Mouse (Mus musculus): ENCODE measurements around the gene Fbxo47.

Fbxo47 gene

GRCm38 (mm10) chr11:97830501-97830900, 53.5 kb downstream of the Fbxo47 start:
- no peak for DNase-seq (ENCODE audit: low spot score in 2 of 2)

DNA sequence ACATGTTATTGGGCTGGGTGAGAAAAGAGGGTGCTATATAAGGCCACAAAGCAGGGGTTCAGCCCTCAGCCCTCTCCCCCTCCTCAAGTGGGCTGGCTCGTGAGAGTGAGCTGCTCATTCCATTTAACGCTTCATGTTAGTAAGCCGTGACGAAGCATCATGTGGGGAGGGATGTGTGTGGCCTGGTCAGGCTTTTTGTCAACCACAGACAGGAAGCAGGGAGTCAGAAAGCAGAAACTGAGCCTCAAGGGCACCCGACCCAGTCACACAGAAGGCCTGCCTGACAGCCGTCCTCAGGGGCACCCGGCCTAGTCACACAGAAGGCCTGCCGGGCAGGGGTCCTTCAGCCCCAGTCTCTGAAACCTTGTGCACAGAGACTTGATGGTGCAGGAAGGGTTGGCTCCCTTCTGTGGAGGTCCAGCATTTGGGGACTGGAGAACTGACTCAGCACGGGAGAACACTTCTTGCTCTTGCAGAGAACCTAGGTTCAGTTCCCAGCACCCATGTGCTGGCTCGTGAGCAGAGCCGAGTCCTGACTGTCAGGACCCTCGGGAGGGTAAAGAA, 54.0 kb downstream of the Fbxo47 start:
- no peak for DNase-seq (ENCODE audit: low spot score in 2 of 2)

- no peak for DNase-seq (ENCODE audit: low spot score in 2 of 2)
These were observed 54.6 kb downstream of the Fbxo47 start for GRCm38 (mm10) chr11:97829365-97829764.

- no peak for DNase-seq (ENCODE audit: low spot score in 2 of 2)
These were observed 56.3 kb downstream of the Fbxo47 start for GRCm38 (mm10) chr11:97827654-97828053.

GRCm38 (mm10) chr11:97826414-97826813, 57.5 kb downstream of the Fbxo47 start:
- no peak for DNase-seq (ENCODE audit: low spot score in 2 of 2)

DNA sequence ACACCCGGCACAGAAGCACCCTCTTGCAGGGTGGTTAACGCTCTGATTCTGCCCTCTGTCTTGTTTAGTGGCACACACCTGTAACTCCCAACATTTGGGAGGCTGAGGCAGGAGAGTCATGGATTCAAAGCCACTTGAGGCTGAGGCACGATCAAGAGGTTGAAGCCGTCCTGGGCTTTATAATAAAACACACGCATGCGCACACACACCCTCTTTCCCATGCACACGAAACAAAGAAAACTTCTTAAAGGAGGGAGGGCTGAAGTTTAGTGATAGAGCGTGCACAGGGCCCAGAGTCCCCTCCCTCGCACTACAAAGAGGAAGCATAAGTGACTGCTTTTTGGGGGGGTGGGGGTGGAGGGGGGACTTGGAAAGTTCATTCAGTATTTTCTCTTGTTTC, 58.0 kb downstream of the Fbxo47 start:
- no peak for DNase-seq (ENCODE audit: low spot score in 2 of 2)

DNA sequence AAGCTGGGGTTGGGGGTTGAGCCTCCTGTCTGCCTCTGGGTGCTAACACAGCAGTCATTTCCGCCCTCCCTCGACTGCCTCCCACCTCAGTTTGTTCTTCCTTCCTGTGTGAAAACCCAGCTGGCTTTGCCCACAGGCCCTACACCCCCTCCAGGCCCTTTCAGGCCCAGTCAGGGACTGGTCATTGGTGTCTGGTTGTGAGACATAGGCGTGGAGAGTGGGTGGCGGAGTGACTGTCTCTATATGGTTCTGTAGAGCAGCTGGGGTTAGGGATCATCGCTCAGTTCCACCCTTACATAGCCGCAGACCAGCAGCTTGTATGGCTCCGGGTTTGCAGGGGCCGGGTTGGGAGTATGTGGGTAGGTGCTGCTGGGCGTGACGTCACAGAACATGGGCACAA, 58.7 kb downstream of the Fbxo47 start:
- no peak for DNase-seq (ENCODE audit: low spot score in 2 of 2)

DNA sequence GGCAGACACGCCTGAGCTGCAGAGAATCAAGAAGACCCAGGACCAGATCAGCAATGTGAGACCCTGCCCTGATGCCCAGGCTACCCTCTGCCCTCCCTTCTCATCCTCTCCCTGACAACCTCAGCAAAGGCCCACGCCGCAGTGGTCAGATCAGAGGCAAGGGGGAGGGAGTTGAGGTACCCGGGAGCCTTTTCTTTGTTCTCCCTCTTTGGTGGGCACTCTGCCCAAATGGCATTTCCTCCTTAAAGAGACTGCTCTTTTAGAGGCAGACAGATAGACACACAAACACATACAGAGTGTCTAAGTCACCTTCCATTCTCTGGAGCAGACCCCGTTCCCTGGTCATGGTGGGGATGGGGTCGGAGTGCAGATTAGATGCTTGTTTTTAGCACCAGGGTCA, 59.1 kb downstream of the Fbxo47 start:
- no peak for DNase-seq (ENCODE audit: low spot score in 2 of 2)

- DNase-seq (ENCODE audit: low spot score in 2 of 2): no peak
These were observed 59.8 kb downstream of the Fbxo47 start for GRCm38 (mm10) chr11:97824168-97824567.

DNA sequence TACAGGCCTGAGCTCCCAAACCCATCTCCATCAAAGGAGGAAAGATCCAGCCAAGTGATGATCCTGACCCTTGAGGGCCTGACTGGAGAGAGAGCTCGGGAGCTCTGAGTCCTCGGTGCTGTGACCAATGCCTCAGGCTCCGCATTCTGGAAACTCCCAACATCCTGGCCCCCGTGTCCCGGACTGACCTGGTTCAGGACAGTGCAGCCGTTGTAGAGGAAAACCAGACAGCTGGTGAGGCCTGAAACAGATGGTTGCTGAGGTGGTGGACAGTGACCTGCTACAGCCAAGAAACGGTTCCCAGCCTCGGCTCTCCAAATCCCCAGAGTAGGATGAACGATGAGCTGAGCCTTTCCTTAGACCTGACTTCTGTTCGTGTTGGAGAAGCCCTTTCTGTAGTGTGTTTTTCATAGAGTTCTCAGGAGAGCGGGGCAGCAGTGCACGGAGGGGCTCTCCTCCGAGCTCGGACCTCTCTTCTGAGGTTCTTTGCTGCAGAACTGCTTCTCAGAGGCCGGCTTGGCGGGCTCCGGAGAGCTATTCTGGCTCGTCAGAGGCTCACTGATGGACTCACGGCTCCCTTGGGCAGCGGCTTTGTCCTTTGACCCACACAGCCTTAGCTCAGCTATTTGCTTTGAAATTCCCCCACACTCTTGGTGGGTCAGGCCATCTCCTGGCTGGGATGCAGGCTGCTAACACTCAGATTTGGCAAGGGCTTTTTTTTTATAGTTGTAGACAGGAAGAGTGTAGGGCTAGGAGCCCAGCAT, 60.9 kb downstream of the Fbxo47 start:
- DNase-seq (ENCODE audit: low spot score in 2 of 2): no peak

- no peak for DNase-seq (ENCODE audit: low spot score in 2 of 2)
These were observed 62.4 kb downstream of the Fbxo47 start for GRCm38 (mm10) chr11:97821401-97822064.

GRCm38 (mm10) chr11:97820840-97821239, 63.1 kb downstream of the Fbxo47 start:
- DNase-seq (ENCODE audit: low spot score in 2 of 2): no peak

- no peak for DNase-seq (ENCODE audit: low spot score in 2 of 2)
These were observed 64.0 kb downstream of the Fbxo47 start for GRCm38 (mm10) chr11:97819923-97820322.

GRCm38 (mm10) chr11:97819102-97819501, 64.9 kb downstream of the Fbxo47 start:
- DNase-seq (ENCODE audit: low spot score in 2 of 2): no peak

GRCm38 (mm10) chr11:97818571-97818970, 65.4 kb downstream of the Fbxo47 start:
- DNase-seq (ENCODE audit: low spot score in 2 of 2): no peak

DNA sequence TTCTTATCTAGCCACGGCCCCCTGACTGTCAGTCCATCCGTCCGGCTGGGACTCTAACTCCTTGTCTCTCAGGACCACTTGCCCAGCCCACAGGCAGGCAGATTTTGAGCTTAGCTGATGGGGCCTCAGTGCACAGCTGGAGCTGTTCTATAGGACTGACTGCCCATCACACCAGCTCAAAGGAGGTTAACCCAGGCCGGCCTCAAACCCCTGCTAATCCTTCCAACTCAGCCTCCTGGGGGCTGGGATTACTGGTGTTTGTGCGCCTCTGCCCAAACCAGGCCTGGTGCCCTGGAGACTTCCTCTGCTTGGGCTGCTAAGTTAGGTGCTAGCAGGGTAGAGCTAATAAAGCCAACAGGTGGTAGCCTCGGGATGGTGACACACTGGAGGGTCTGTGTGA, 66.0 kb downstream of the Fbxo47 start:
- no peak for DNase-seq (ENCODE audit: low spot score in 2 of 2)

GRCm38 (mm10) chr11:97817379-97817778, 66.6 kb downstream of the Fbxo47 start:
- DNase-seq (ENCODE audit: low spot score in 2 of 2): no peak

DNA sequence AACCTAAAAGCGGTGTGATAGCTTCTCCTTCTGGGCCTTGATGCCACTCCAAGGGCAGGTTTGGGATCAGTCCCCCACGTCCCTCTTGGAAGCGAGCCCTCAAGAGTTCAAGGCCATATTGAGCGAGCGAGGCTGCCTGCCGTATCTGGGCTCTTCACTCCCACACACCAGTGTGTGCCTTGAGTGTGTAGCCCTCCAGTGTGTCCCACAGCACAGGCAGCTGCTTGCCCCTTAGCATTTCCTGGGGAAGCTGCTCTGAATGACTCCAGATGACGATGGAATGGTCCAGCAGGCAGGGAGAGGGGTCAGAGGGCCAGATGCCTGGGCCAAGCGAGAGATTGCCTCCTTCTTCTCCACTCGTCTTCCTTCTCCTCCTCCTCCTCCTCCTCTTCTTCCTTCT, 67.0 kb downstream of the Fbxo47 start:
- DNase-seq (ENCODE audit: low spot score in 2 of 2): no peak

GRCm38 (mm10) chr11:97816176-97816575, 67.8 kb downstream of the Fbxo47 start:
- DNase-seq (ENCODE audit: low spot score in 2 of 2): no peak

DNA sequence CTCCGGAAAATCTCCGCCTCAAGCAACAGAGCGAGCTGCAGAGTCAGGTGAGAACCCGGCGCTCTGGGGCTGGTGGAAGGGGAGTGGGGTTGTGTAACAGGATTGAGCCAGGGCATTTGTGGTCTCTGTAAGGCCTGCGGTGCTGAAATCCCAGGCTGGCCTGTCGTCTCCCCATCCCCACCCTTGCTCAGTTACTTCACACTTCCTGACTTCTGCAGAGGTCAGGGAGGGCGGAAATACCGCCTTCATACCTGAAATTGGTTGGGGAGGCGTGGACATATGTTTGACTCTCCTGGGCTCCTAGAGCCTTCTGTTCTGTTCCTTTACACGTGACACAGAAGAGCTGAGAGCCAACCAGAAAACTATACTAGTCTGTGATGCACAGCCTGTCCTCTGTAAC, 68.2 kb downstream of the Fbxo47 start:
- DNase-seq (ENCODE audit: low spot score in 2 of 2): no peak

DNA sequence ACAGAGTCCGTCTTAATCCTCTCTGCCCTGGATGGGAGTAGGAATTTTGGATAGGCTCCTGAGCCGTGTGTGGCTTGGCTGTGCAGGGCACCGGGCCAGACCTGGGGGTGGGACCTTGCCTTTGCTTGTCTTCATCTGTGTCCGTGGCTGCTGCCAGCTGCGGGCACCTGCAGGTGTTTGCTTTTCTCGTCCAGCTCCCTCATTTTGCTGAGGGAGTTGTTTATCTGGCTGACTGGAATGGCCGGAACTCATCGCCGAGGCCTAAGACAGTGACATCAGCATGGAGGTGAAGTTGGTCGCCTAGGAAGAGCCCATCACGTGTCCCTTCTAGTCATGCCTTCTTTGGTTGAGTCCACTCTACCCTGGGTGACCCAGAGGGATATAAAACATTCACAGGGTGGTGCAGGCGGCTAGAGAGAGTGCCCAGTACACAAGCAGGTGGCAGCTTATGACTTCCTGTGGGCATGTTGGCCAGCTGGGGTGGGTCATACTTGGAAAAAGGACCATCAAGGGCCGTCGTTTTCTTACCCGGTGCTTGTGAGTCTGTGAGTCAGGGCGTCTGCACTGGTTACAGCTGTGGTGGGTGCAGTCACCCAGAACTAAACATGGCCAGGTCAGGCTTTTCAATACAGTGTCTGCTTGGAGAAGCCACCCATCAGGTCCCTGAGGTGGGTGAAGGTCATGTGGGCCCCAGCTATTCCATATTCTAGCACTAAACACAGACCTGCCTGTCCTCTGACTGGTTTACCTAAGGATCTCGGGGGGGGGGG, 70.0 kb downstream of the Fbxo47 start:
- DNase-seq (ENCODE audit: low spot score in 2 of 2): no peak

GRCm38 (mm10) chr11:97813085-97813484, 70.9 kb downstream of the Fbxo47 start:
- DNase-seq (ENCODE audit: low spot score in 2 of 2): no peak

Measured in frontal cortex, postnatal 14 days (tissue).